Mouse (Mus musculus): ENCODE measurements around the gene Cdc42ep3. TPM values are rescaled to one million over a fixed set of nuclear protein-coding genes. Genes with fewer than 3 reads are reported as not detected.

Gene Cdc42ep3
- polyA plus RNA-seq, 1 experiment from 2014 or later: 56.8 TPM

DNA sequence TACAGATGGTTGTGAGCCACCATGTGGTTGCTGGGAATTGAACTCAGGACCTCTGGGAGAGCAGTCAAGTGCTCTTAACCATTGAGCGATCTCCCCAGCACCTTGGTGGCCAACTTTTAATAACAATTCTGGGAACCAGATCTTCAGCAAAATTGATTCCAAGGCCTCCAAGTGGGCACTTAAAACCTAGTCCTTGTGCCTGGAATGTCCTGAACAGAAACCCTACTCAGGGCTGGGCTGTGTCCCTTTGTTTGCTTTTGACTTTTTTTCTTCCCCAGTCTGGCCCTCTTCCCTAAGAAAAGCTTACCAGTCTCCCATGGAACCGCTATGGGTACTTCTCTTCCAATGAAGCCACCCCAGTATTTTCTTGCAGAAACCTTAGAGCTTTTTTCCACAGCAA is 24.5 kb downstream of the Cdc42ep3 start:
- Histone ChIP-seq H3K4me3 (ENCODE audit: low read length) (no peak overlapping the region), H3K4me2 (replicated peaks; ENCODE audit: low read depth, low read length) (no peak overlapping the region), H3K9me3 (ENCODE audit: low read length) (no peaks in the 10 kb centered on the region), H3K36me3 (ENCODE audit: insufficient read depth, low read length) (peaks cover 5% of the 10 kb centered on the region; the same call in 1 of the 2 replicates), H3K27me3 (ENCODE audit: insufficient read depth, low read length) (no peaks in the 10 kb centered on the region), H3K9ac (replicated peaks; ENCODE audit: low read length) (no peak overlapping the region), H3K4me1 (ENCODE audit: insufficient read depth, low read length) (no peaks in the 10 kb centered on the region), H3K27ac (ENCODE audit: low read length) (no peak overlapping the region)
- ATAC-seq (ENCODE audit: low FRiP score, low TSS enrichment): no peak
- 94% methylated on average over 2 of the region's 2 CpGs for WGBS

DNA sequence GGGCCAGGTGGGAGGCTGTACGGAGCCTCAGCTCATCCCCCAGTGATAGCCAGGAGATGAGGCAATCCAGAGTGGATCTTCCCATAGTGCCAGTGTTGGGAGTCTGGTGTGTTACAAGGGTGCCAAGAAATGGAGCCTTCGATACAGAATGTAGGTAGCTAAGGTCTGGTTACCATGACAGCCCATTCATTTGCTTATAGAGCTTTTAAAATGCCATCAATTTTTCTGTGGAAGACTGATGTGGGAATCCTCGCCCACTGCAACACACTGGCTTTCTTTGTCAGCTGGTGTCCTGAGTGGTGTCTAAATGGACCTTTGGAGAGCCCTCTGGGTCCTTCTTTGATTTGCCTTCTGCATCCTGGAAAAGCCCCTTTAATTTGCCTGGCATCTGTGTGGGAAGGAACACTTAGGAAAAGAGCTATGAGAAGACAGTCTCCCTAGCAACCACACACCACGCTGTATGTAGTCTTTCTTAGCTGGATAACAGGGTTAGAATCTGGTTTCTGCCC is 28.0 kb downstream of the Cdc42ep3 start:
- no peak for ATAC-seq (ENCODE audit: low FRiP score, low TSS enrichment)
- Histone ChIP-seq H3K4me3 (ENCODE audit: low read length) (no peak overlapping the region), H3K9me3 (ENCODE audit: low read length) (no peaks in the 10 kb centered on the region), H3K9ac (replicated peaks; ENCODE audit: low read length) (no peak overlapping the region), H3K4me1 (ENCODE audit: insufficient read depth, low read length) (no peaks in the 10 kb centered on the region), H3K27me3 (ENCODE audit: insufficient read depth, low read length) (no peaks in the 10 kb centered on the region), H3K27ac (ENCODE audit: low read length) (no peak overlapping the region), H3K4me2 (replicated peaks; ENCODE audit: low read depth, low read length) (no peak overlapping the region), H3K36me3 (ENCODE audit: insufficient read depth, low read length) (no peaks in the 10 kb centered on the region)
- WGBS: 85% methylated on average over 4 of the region's 4 CpGs

DNA sequence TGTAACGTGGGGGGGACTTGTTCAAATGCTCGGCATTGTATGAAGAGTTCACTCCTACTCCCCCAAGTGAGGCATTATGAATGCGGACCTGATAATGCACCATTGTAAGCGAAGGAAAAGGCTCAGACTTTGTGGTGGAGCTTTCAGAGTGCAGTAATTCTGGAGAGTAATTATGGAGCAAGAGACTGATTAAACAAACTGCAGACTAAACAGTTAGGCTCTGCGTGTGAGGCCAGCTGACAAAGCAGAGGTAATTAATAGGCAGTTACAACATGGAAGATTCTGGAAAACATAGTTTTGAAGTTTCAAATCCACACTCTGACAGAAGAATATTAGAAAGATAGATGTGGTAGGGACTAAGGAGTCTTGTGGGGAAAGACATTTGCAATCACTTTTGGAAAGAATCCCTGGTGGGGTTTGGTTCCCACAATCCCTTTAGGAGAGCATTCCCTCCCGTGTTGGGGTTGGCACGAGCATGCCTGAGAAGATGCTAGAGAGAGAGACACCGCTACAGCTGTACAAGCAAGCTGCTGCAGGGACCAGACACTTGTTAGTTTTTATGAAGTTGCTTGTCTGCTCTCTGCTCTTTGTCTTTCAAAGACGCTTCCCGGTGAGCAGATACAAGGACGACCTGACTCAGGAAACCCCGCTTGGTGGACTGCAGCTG is 37.7 kb downstream of the Cdc42ep3 start:
- Histone ChIP-seq H3K27me3 (ENCODE audit: insufficient read depth, low read length) (no peaks in the 10 kb centered on the region), H3K36me3 (ENCODE audit: insufficient read depth, low read length) (no peaks in the 10 kb centered on the region), H3K9me3 (ENCODE audit: low read length) (no peaks in the 10 kb centered on the region), H3K9ac (replicated peaks; ENCODE audit: low read length) (no peak overlapping the region), H3K4me2 (replicated peaks; ENCODE audit: low read depth, low read length) (no peak overlapping the region), H3K27ac (ENCODE audit: low read length) (no peak overlapping the region), H3K4me3 (ENCODE audit: low read length) (no peak overlapping the region), H3K4me1 (ENCODE audit: insufficient read depth, low read length) (no peaks in the 10 kb centered on the region)
- ATAC-seq (ENCODE audit: low FRiP score, low TSS enrichment): no peak
- 67% methylated on average over 12 of the region's 12 CpGs for WGBS

DNA sequence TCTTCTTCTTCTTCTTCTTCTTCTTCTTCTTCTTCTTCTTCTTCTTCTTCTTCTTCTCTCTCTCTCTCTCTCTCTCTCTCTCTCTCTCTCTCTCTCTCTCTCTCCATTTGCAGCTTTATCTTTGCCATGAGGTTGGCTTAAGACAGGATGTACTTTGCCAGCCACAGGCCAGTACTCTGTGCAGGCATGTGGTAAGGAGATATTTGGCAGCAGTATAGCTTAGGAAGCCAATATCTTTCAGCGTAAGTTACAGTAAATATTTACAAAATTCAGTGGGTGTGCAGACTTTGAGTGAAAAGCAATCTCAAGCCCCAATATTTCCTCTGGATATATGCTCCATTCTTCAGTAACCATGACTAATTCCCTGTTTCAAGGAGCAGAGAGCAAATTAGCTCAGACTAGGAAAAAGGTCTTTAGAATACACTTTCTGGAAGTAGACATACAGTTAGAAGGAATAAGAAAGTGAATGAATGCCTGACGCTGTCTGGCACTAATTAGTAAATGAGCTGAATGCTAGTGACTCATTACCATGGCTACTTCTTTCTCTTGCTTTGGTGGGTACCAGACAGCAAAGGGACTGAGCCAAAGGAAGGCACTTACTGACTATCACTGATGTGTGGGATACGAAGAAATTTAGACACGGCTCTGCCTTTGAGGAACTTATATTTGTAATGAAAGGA is 39.3 kb downstream of the Cdc42ep3 start:
- no peak for ATAC-seq (ENCODE audit: low FRiP score, low TSS enrichment)
- H3K36me3 ChIP-seq (ENCODE audit: insufficient read depth, low read length): no peaks in the 10 kb centered on the region
- H3K4me2 ChIP-seq (replicated peaks; ENCODE audit: low read depth, low read length): no peak overlapping the region
- H3K9me3 ChIP-seq (ENCODE audit: low read length): no peaks in the 10 kb centered on the region
- H3K27ac ChIP-seq (ENCODE audit: low read length): no peak overlapping the region
- WGBS: 89% methylated on average over 4 of the region's 4 CpGs
- no peaks in the 10 kb centered on the region for H3K4me1 ChIP-seq (ENCODE audit: insufficient read depth, low read length)
- no peak overlapping the region for H3K4me3 ChIP-seq (ENCODE audit: low read length)
- no peaks in the 10 kb centered on the region for H3K27me3 ChIP-seq (ENCODE audit: insufficient read depth, low read length)
- no peak overlapping the region for H3K9ac ChIP-seq (replicated peaks; ENCODE audit: low read length)

DNA sequence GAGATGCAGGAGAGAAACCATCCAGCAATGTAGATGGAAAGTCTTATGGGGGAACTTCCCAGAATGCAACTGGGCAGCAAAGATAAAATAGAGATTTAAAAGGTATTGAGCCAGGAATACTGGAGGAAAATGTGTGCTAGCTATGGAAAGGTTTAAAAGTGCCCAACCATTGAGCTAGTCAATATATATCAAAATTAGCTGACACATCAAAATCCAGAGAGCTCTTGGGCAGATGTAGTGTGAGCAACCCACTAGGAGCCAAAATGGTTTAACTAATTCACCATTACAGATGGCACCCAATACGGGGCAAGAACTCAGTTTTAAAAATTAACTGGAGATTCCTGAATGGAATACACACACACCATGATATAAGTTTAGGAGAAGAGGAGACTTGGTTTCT is 44.4 kb downstream of the Cdc42ep3 start:
- Histone ChIP-seq H3K4me1 (ENCODE audit: insufficient read depth, low read length) (no peaks in the 10 kb centered on the region), H3K4me3 (ENCODE audit: low read length) (no peak overlapping the region), H3K4me2 (replicated peaks; ENCODE audit: low read depth, low read length) (no peak overlapping the region), H3K27me3 (ENCODE audit: insufficient read depth, low read length) (no peaks in the 10 kb centered on the region), H3K36me3 (ENCODE audit: insufficient read depth, low read length) (no peaks in the 10 kb centered on the region), H3K27ac (ENCODE audit: low read length) (no peak overlapping the region), H3K9ac (replicated peaks; ENCODE audit: low read length) (no peak overlapping the region), H3K9me3 (ENCODE audit: low read length) (no peaks in the 10 kb centered on the region)
- no peak for ATAC-seq (ENCODE audit: low FRiP score, low TSS enrichment)
- 85% methylated on average over 1 of the region's 1 CpGs for WGBS

DNA sequence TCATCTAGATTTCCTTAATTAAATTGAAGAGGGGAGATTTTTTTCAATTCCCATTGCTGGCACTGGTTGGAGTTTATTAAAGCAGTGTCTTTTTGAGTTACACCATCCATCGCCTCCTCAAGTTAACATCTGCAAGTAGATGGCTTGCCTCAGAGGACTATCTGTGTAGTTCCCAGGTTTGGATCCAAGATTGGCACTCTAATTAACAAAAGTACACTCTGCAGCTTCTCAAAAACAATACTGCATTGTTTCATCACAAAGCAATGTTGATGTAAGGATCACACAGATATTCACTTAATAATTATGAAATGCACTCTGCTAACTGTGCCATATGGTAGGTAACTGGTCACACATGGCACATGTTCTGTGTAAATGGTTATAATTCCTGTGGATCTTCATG is 45.4 kb downstream of the Cdc42ep3 start:
- WGBS: 93% methylated on average over 1 of the region's 1 CpGs
- no peaks in the 10 kb centered on the region for H3K9me3 ChIP-seq (ENCODE audit: low read length)
- H3K4me2 ChIP-seq (replicated peaks; ENCODE audit: low read depth, low read length): no peak overlapping the region
- H3K9ac ChIP-seq (replicated peaks; ENCODE audit: low read length): no peak overlapping the region
- no peaks in the 10 kb centered on the region for H3K4me1 ChIP-seq (ENCODE audit: insufficient read depth, low read length)
- no peak overlapping the region for H3K4me3 ChIP-seq (ENCODE audit: low read length)
- no peak for ATAC-seq (ENCODE audit: low FRiP score, low TSS enrichment)
- no peaks in the 10 kb centered on the region for H3K27me3 ChIP-seq (ENCODE audit: insufficient read depth, low read length)
- no peaks in the 10 kb centered on the region for H3K36me3 ChIP-seq (ENCODE audit: insufficient read depth, low read length)
- no peak overlapping the region for H3K27ac ChIP-seq (ENCODE audit: low read length)

DNA sequence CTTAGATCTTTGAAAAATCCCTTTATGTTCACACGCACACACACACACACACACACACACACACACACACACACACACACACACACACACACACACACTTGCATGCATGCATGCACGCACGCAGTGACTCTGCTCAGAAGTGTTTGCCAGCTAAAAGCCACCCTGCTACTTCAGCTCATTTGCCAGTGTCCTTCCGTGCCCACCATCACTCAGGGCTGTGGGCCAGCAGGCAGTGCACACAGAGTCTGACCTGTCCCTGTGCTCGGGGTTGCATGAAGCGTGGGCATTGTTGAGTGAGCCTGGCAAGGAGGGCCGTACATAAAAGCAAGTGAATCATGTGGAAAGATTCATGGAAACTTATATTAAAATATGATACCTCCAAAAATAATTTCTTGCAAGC is 49.2 kb downstream of the Cdc42ep3 start:
- no peaks in the 10 kb centered on the region for H3K27me3 ChIP-seq (ENCODE audit: insufficient read depth, low read length)
- no peaks in the 10 kb centered on the region for H3K36me3 ChIP-seq (ENCODE audit: insufficient read depth, low read length)
- no peaks in the 10 kb centered on the region for H3K4me1 ChIP-seq (ENCODE audit: insufficient read depth, low read length)
- no peak overlapping the region for H3K27ac ChIP-seq (ENCODE audit: low read length)
- no peak overlapping the region for H3K4me3 ChIP-seq (ENCODE audit: low read length)
- no peak overlapping the region for H3K4me2 ChIP-seq (replicated peaks; ENCODE audit: low read depth, low read length)
- H3K9me3 ChIP-seq (ENCODE audit: low read length): no peaks in the 10 kb centered on the region
- H3K9ac ChIP-seq (replicated peaks; ENCODE audit: low read length): no peak overlapping the region
- ATAC-seq (ENCODE audit: low FRiP score, low TSS enrichment): no peak; the same call in 1 of the 2 replicates
- WGBS: 69% methylated on average over 7 of the region's 7 CpGs

DNA sequence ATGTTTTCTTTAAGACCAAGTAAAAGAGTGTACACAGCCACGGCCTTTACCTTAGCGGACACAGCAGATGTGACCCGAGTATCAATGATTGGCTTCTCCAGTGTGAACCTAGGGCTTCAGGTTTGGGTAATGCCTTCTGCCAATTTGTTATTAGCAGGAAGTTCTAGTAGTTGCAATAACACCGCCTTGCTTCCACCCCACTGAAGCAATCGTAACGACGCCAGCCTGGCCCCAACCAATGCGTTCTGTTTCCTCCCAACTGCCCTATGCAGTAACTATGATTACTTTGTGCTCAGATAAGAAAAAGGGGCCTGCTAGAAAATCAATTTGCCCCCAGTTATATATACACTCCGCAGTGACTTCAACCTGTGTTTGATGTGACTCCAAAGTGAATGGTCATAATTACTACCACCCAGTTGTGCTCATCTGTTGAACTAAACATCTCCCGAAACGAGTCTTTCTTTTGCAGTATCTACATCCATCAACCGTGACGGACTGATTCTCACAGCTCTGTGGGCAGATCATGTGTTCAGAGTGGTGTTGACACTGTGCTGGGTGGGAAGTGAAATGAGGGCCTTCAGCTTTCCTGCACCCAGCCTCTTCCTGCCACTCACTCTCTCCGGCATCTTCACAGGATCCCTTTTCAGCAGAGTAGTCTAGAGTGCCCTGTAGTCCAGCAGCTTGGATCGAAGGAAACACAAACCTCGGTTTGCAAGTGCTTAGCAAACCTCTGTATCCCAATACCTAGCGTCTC is 51.0 kb downstream of the Cdc42ep3 start:
- Histone ChIP-seq H3K9ac (replicated peaks; ENCODE audit: low read length) (no peak overlapping the region), H3K4me3 (ENCODE audit: low read length) (no peak overlapping the region), H3K4me2 (replicated peaks; ENCODE audit: low read depth, low read length) (no peak overlapping the region), H3K27me3 (ENCODE audit: insufficient read depth, low read length) (no peaks in the 10 kb centered on the region), H3K9me3 (ENCODE audit: low read length) (no peaks in the 10 kb centered on the region), H3K4me1 (ENCODE audit: insufficient read depth, low read length) (no peaks in the 10 kb centered on the region), H3K27ac (ENCODE audit: low read length) (no peak overlapping the region), H3K36me3 (ENCODE audit: insufficient read depth, low read length) (no peaks in the 10 kb centered on the region)
- no peak for ATAC-seq (ENCODE audit: low FRiP score, low TSS enrichment)
- 87% methylated on average over 17 of the region's 17 CpGs for WGBS

DNA sequence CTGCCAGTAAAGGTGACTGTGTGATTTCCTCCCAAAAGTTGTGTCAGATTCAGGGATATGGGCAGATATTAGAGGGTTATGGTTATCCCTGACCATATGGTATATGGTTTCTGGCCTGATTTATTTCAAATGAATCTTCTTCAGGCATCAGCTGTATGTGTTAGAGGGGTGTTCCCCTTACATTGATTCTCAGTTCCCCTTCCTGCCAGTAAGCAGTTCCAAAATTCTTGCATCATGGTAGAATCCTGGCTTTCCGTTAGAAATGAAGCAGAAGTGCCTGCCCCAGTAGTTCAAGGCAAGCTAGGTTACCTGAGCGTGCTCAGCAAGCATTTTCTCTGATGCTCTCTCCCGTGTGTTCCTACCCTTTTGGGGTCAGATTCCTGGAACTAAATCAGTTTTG is 51.7 kb downstream of the Cdc42ep3 start:
- Histone ChIP-seq H3K36me3 (ENCODE audit: insufficient read depth, low read length) (no peaks in the 10 kb centered on the region), H3K27ac (ENCODE audit: low read length) (no peak overlapping the region), H3K9ac (replicated peaks; ENCODE audit: low read length) (no peak overlapping the region), H3K4me2 (replicated peaks; ENCODE audit: low read depth, low read length) (no peak overlapping the region), H3K4me1 (ENCODE audit: insufficient read depth, low read length) (no peaks in the 10 kb centered on the region), H3K4me3 (ENCODE audit: low read length) (no peak overlapping the region), H3K9me3 (ENCODE audit: low read length) (no peaks in the 10 kb centered on the region), H3K27me3 (ENCODE audit: insufficient read depth, low read length) (no peaks in the 10 kb centered on the region)
- no peak for ATAC-seq (ENCODE audit: low FRiP score, low TSS enrichment)
- 75% methylated on average over 3 of the region's 3 CpGs for WGBS

DNA sequence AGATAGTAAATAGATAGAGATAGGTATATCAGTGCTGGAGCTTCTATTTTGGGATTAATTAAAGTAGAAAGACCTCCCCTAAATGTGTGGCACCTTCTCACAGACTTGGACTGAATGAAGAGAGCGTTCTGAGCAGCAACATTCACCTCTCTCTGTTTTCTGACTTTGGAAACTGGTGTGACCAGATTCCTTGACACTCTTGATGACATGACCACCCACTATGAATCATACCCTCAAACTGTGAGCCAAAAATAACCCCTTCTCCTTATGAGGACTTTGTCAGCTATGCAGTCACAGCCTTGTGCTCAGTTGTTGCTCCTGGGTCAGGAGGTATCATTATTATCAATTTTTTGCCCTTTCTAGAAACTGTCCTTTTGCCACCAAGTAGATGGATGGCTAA is 55.0 kb downstream of the Cdc42ep3 start:
- Histone ChIP-seq H3K4me2 (replicated peaks; ENCODE audit: low read depth, low read length) (no peak overlapping the region), H3K4me3 (ENCODE audit: low read length) (no peak overlapping the region), H3K27me3 (ENCODE audit: insufficient read depth, low read length) (no peaks in the 10 kb centered on the region), H3K27ac (ENCODE audit: low read length) (no peak overlapping the region), H3K4me1 (ENCODE audit: insufficient read depth, low read length) (no peaks in the 10 kb centered on the region), H3K9ac (replicated peaks; ENCODE audit: low read length) (no peak overlapping the region), H3K36me3 (ENCODE audit: insufficient read depth, low read length) (no peaks in the 10 kb centered on the region), H3K9me3 (ENCODE audit: low read length) (no peaks in the 10 kb centered on the region)
- ATAC-seq (ENCODE audit: low FRiP score, low TSS enrichment): no peak
- WGBS: 93% methylated on average over 1 of the region's 1 CpGs
